Mouse (Mus musculus) cortical plate, adult 2 months (tissue): ENCODE data around the gene Anks1b.

Experiments
- CTCF ChIP-seq: fragments of 200-500 bp; IDR thresholded peaks from 2 replicates; pipeline ENCODE4 v1.5.1; 2011; ENCODE audit warnings: mild to moderate bottlenecking, control low read depth, low read length; ENCODE audit not compliant: insufficient read depth; ENCODE audit errors: extremely low read depth
- POLR2A ChIP-seq: fragments of 200-500 bp; IDR thresholded peaks from 2 replicates; pipeline ENCODE4 v1.6.1; 2011; ENCODE audit warnings: mild to moderate bottlenecking, low read length, control low read depth; ENCODE audit not compliant: insufficient read depth; ENCODE audit errors: extremely low read depth

GRCm38 (mm10) chr10:90968247-90968646 lies 1094.9 kb downstream of the Anks1b start:
- TF ChIP-seq POLR2A = no peak
- TF ChIP-seq CTCF = no peak
